Mouse (Mus musculus) ES-Bruce4 (cell line): ENCODE results near the gene Gpm6b. TPM values are rescaled to one million over a fixed set of nuclear protein-coding genes. Genes with fewer than 3 reads are reported as not detected.

Source experiments
- H3K27ac ChIP-seq: 2 replicates; pipeline ENCODE4 v1.5.1; 2012; ENCODE audit warnings: low read length, inconsistent platforms; ENCODE audit not compliant: insufficient read depth
- H3K27me3 ChIP-seq: 2 replicates; pipeline ENCODE4 v1.6.1; 2012; ENCODE audit warnings: mild to moderate bottlenecking, low read length, inconsistent platforms; ENCODE audit not compliant: control insufficient read depth, poor library complexity, insufficient read depth, severe bottlenecking
- H3K36me3 ChIP-seq: 2 replicates; pipeline ENCODE4 v1.6.1; 2012; ENCODE audit warnings: inconsistent platforms, mild to moderate bottlenecking, low read length, moderate library complexity; ENCODE audit not compliant: control insufficient read depth, poor library complexity, insufficient read depth, severe bottlenecking
- H3K4me1 ChIP-seq: one replicate; pipeline ENCODE4 v1.8.1; 2011; ENCODE audit warnings: low read length; ENCODE audit not compliant: control insufficient read depth, insufficient read depth
- H3K4me3 ChIP-seq: 2 replicates; pipeline ENCODE4 v1.5.1; 2011; ENCODE audit warnings: low read depth, mild to moderate bottlenecking, low read length
- H3K9ac ChIP-seq: 2 replicates; pipeline ENCODE4 v1.6.1; 2012; ENCODE audit warnings: low read depth, mild to moderate bottlenecking, inconsistent platforms; ENCODE audit not compliant: poor library complexity, severe bottlenecking
- H3K9me3 ChIP-seq: replicated peaks from 2 replicates; pipeline ENCODE4 v1.6.1; 2012; ENCODE audit warnings: mild to moderate bottlenecking, low read length, inconsistent platforms; ENCODE audit not compliant: control insufficient read depth, poor library complexity, insufficient read depth, severe bottlenecking
- CTCF ChIP-seq: IDR thresholded peaks from one replicate; pipeline ENCODE4 v1.8.1; 2011; ENCODE audit warnings: low read depth, low read length
- EP300 ChIP-seq: IDR thresholded peaks from 2 replicates; pipeline ENCODE4 v1.6.1; 2011; ENCODE audit warnings: low read depth, low read length; ENCODE audit not compliant: insufficient read depth
- POLR2A ChIP-seq: IDR thresholded peaks from one replicate; pipeline ENCODE4 v1.8.1; 2011; ENCODE audit warnings: low read length; ENCODE audit not compliant: insufficient read depth
- polyA plus RNA-seq: library from polyadenylated mRNA; stranded (reverse); fragments of >200 nt; gene quantifications from 2 replicates; pipeline ENCODE4 v1.2.4, GENCODE M21; 2011; ENCODE audit warnings: low read depth; ENCODE audit not compliant: missing spikeins, insufficient read depth, insufficient read length

Gpm6b gene
- polyA plus RNA-seq, 1 experiment: 2.0 TPM

DNA sequence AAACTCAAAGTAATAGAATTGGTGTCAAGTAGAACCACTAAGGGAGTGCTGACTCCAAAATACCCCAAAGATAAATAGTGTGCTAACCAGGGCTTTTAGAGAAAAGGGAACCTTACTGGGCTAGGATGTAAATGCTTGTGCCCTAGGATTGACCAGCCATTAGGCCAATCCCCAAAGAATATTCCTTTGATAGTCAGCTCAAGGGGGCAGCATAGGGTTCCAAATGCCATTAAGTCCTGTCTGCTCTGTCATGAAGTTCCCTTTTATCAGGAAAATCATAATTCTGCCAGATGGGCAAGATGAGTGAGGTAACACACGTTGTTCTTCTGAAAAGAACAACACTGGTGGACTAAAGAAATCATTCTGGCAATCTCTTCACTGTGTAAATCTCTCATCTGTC, 70.1 kb downstream of the Gpm6b start:
- Histone ChIP-seq H3K27me3 (no peaks in the 10 kb centered on the region), H3K9ac (no peak overlapping the region), H3K27ac (no peak overlapping the region), H3K9me3 (no peaks in the 10 kb centered on the region), H3K4me3 (no peak overlapping the region), H3K36me3 (no peaks in the 10 kb centered on the region), H3K4me1 (no peaks in the 10 kb centered on the region)
- TF ChIP-seq POLR2A: no peak
- no peak for TF ChIP-seq EP300
- no peak for TF ChIP-seq CTCF

GRCm38 (mm10) chrX:166315251-166315650, 76.5 kb downstream of the Gpm6b start:
- H3K36me3 ChIP-seq: no peaks in the 10 kb centered on the region
- no peak overlapping the region for H3K4me3 ChIP-seq
- H3K27ac ChIP-seq: no peak overlapping the region
- TF ChIP-seq POLR2A (no peak), CTCF (no peak), EP300 (no peak)
- no peak overlapping the region for H3K9ac ChIP-seq
- H3K27me3 ChIP-seq: no peaks in the 10 kb centered on the region
- H3K4me1 ChIP-seq: no peaks in the 10 kb centered on the region
- H3K9me3 ChIP-seq: no peaks in the 10 kb centered on the region

GRCm38 (mm10) chrX:166316552-166317375, 78.1 kb downstream of the Gpm6b start:
- H3K27me3 ChIP-seq: no peaks in the 10 kb centered on the region
- no peaks in the 10 kb centered on the region for H3K9me3 ChIP-seq
- no peak overlapping the region for H3K27ac ChIP-seq
- no peak overlapping the region for H3K9ac ChIP-seq
- H3K36me3 ChIP-seq: no peaks in the 10 kb centered on the region
- no peak overlapping the region for H3K4me3 ChIP-seq
- TF ChIP-seq CTCF (no peak), EP300 (no peak), POLR2A (no peak)
- no peaks in the 10 kb centered on the region for H3K4me1 ChIP-seq

DNA sequence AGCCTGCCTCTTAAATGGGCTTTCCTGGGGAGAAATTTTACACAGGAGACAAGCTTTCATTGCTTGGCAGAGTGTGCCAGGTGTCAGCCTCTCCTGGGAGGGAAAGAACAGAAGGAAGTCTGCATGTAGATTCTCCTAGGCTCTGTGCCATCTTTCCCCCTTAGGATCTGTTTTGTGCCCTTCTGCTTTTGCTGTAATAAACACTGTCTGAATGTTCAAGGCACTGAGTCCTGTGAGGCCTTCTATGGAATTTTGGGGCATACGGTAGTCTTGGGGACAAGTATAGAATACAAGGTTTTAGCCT, 78.6 kb downstream of the Gpm6b start:
- Histone ChIP-seq H3K9me3 (no peaks in the 10 kb centered on the region), H3K9ac (no peak overlapping the region), H3K36me3 (no peaks in the 10 kb centered on the region), H3K4me1 (no peaks in the 10 kb centered on the region), H3K4me3 (no peak overlapping the region), H3K27me3 (no peaks in the 10 kb centered on the region), H3K27ac (no peak overlapping the region)
- TF ChIP-seq CTCF: no peak

- no peak overlapping the region for H3K9ac ChIP-seq
- no peak overlapping the region for H3K4me3 ChIP-seq
- H3K36me3 ChIP-seq: no peaks in the 10 kb centered on the region
- no peak for TF ChIP-seq POLR2A
- TF ChIP-seq EP300: no peak
- TF ChIP-seq CTCF: no peak
- H3K27me3 ChIP-seq: no peaks in the 10 kb centered on the region
- no peaks in the 10 kb centered on the region for H3K9me3 ChIP-seq
- H3K4me1 ChIP-seq: no peaks in the 10 kb centered on the region
- H3K27ac ChIP-seq: no peak overlapping the region
These were observed 84.5 kb downstream of the Gpm6b start for GRCm38 (mm10) chrX:166323226-166323625.

DNA sequence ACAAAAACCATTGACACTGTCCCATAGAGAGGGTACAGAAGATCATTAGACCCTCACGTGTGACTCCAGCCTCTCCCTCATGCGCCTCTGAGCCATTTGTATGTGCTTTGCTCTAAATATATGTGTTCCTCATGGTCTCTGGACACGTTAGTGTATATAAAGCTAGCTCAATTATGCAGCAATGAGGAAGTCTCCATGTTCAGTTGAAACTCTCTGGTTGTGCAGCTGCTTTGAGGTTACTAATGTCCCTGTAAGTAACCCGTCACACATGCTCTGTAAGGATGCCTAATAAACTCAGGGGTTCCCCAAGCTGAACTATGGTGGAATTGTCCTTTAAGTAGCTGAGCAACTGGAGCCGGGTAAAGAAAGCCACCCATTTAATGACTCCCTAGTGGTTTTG, 88.9 kb downstream of the Gpm6b start:
- H3K4me1 ChIP-seq: no peaks in the 10 kb centered on the region
- H3K4me3 ChIP-seq: no peak overlapping the region
- no peak overlapping the region for H3K9ac ChIP-seq
- no peak for TF ChIP-seq CTCF
- no peak for TF ChIP-seq POLR2A
- no peak for TF ChIP-seq EP300
- no peaks in the 10 kb centered on the region for H3K9me3 ChIP-seq
- H3K27ac ChIP-seq: no peak overlapping the region
- H3K36me3 ChIP-seq: no peaks in the 10 kb centered on the region
- no peaks in the 10 kb centered on the region for H3K27me3 ChIP-seq
